Mouse (Mus musculus): ENCODE data around the gene Krt80. TPM values are rescaled to one million over a fixed set of nuclear protein-coding genes. Genes with fewer than 3 reads are reported as not detected.

The Krt80 gene
- polyA plus RNA-seq, 1 experiment from 2014 or later, result 0.08 TPM

- H3K4me2 ChIP-seq, result no peak overlapping the region
- H3K36me3 ChIP-seq, result no peaks in the 10 kb centered on the region
- WGBS, result 65% methylated on average over 13 of the region's 13 CpGs
- no peaks in the 10 kb centered on the region for H3K9me3 ChIP-seq
- ATAC-seq (ENCODE audit: low read depth), result no peak
- no peak overlapping the region for H3K27ac ChIP-seq (replicated peaks)
- H3K4me1 ChIP-seq (replicated peaks), result no peaks in the 10 kb centered on the region; the same call in 1 of the 2 replicates
- no peaks in the 10 kb centered on the region for H3K27me3 ChIP-seq
- H3K9ac ChIP-seq, result no peak overlapping the region
- no peak overlapping the region for H3K4me3 ChIP-seq
These were observed 61.3 kb downstream of the Krt80 start for GRCm38 (mm10) chr15:101308440-101309348.

- no peak for ATAC-seq (ENCODE audit: low read depth)
- H3K4me1 ChIP-seq (replicated peaks), result no peaks in the 10 kb centered on the region; the same call in 1 of the 2 replicates
- no peak overlapping the region for H3K4me2 ChIP-seq
- 0 out of 2 replicates have a peak, but pooled peaks cover 4% of the 10 kb centered on the region for H3K9me3 ChIP-seq
- 92% methylated on average over 4 of the region's 4 CpGs for WGBS
- H3K4me3 ChIP-seq, result no peak overlapping the region
- H3K27me3 ChIP-seq, result no peaks in the 10 kb centered on the region
- no peaks in the 10 kb centered on the region for H3K36me3 ChIP-seq
- no peak overlapping the region for H3K9ac ChIP-seq
- no peak overlapping the region for H3K27ac ChIP-seq (replicated peaks)
These were observed 63.5 kb downstream of the Krt80 start for GRCm38 (mm10) chr15:101306459-101306858.

DNA sequence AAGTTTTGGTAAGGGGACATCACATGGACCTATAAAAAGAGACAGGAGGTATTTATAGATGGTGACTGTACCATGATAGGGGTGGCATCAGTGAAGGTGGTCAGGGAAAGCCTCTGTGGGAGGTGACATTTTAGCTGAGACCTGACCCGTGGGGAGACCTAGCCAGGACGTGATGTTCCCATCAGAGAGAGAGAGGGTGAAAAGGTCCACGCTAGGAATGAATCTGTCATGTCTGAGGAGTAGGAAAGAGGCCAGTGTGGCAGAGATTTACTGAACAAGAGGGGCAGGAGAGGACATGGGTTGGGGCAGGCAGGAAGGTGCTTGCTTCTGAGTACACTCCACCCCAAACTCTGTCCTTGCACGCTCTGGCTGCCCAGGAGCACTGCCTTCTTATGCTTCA lies 66.1 kb downstream of the Krt80 start:
- H3K27ac ChIP-seq (replicated peaks), result no peak overlapping the region
- no peak overlapping the region for H3K9ac ChIP-seq
- no peak for ATAC-seq (ENCODE audit: low read depth)
- H3K4me1 ChIP-seq (replicated peaks), result no peaks in the 10 kb centered on the region
- no peaks in the 10 kb centered on the region for H3K36me3 ChIP-seq
- H3K27me3 ChIP-seq, result no peaks in the 10 kb centered on the region
- 86% methylated on average over 4 of the region's 4 CpGs for WGBS
- 0 out of 2 replicates have a peak, but pooled peaks cover 4% of the 10 kb centered on the region for H3K9me3 ChIP-seq
- no peak overlapping the region for H3K4me3 ChIP-seq
- no peak overlapping the region for H3K4me2 ChIP-seq

DNA sequence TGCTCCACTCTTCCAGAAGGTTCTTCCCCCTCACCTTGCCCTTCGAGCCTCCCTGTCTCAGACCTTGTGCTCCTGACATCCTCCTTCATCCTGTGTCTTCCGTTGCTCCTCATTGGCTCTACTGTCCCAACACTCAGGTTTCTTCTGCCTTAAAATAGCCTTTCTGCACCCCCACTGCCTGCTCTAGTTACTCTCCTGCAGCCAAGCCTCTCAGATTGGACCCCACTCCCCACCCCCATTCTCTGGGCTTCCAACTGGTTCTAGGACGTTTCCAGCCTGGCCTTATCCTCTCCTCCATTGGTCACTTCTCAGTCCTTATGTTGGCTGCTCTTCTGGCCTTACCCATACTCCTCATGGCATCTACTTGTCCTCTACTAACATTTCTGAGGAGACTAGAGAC lies 67.8 kb downstream of the Krt80 start:
- H3K4me3 ChIP-seq, result no peak overlapping the region
- H3K9ac ChIP-seq, result no peak overlapping the region
- 0 out of 2 replicates have a peak, but pooled peaks cover 4% of the 10 kb centered on the region for H3K9me3 ChIP-seq
- no peak overlapping the region for H3K27ac ChIP-seq (replicated peaks)
- no peaks in the 10 kb centered on the region for H3K27me3 ChIP-seq
- peaks cover 8% of the 10 kb centered on the region for H3K4me1 ChIP-seq (replicated peaks)
- no peak overlapping the region for H3K4me2 ChIP-seq
- ATAC-seq (ENCODE audit: low read depth), result no peak
- 84% methylated on average over 3 of the region's 3 CpGs for whole genome bisulfite sequencing
- H3K36me3 ChIP-seq, result no peaks in the 10 kb centered on the region

GRCm38 (mm10) chr15:101300128-101300527 lies 69.8 kb downstream of the Krt80 start:
- WGBS, result 73% methylated on average over 6 of the region's 6 CpGs
- Histone ChIP-seq H3K4me1 (replicated peaks) (peaks cover 8% of the 10 kb centered on the region), H3K4me2 (no peak overlapping the region), H3K9ac (no peak overlapping the region), H3K27me3 (no peaks in the 10 kb centered on the region), H3K27ac (replicated peaks) (no peak overlapping the region), H3K4me3 (no peak overlapping the region), H3K9me3 (0 out of 2 replicates have a peak, but pooled peaks cover 4% of the 10 kb centered on the region), H3K36me3 (no peaks in the 10 kb centered on the region)
- no peak for ATAC-seq (ENCODE audit: low read depth)

GRCm38 (mm10) chr15:101299480-101299960 lies 70.4 kb downstream of the Krt80 start:
- WGBS, result 82% methylated on average over 14 of the region's 14 CpGs
- no peak overlapping the region for H3K9ac ChIP-seq
- no peak overlapping the region for H3K4me2 ChIP-seq
- no peak overlapping the region for H3K27ac ChIP-seq (replicated peaks)
- no peak for ATAC-seq (ENCODE audit: low read depth)
- no peaks in the 10 kb centered on the region for H3K36me3 ChIP-seq
- peaks cover 8% of the 10 kb centered on the region for H3K4me1 ChIP-seq (replicated peaks)
- no peaks in the 10 kb centered on the region for H3K27me3 ChIP-seq
- no peak overlapping the region for H3K4me3 ChIP-seq
- 0 out of 2 replicates have a peak, but pooled peaks cover 4% of the 10 kb centered on the region for H3K9me3 ChIP-seq

GRCm38 (mm10) chr15:101298550-101298949 lies 71.4 kb downstream of the Krt80 start:
- peak overlapping the region; percentile 31; the same call in 1 of the 2 replicates for H3K4me2 ChIP-seq
- ATAC-seq (ENCODE audit: low read depth), result peak; percentile 26; the same call in 1 of the 2 replicates
- H3K27ac ChIP-seq (replicated peaks), result no peak overlapping the region
- H3K4me3 ChIP-seq, result no peak overlapping the region
- H3K9ac ChIP-seq, result 0 out of 2 replicates have a peak overlapping the region, but pooled peaks have one; percentile 49
- no peaks in the 10 kb centered on the region for H3K36me3 ChIP-seq
- 0 out of 2 replicates have a peak, but pooled peaks cover 4% of the 10 kb centered on the region for H3K9me3 ChIP-seq
- no peaks in the 10 kb centered on the region for H3K27me3 ChIP-seq
- WGBS, result 14% methylated on average over 7 of the region's 7 CpGs
- peaks cover 8% of the 10 kb centered on the region for H3K4me1 ChIP-seq (replicated peaks)

DNA sequence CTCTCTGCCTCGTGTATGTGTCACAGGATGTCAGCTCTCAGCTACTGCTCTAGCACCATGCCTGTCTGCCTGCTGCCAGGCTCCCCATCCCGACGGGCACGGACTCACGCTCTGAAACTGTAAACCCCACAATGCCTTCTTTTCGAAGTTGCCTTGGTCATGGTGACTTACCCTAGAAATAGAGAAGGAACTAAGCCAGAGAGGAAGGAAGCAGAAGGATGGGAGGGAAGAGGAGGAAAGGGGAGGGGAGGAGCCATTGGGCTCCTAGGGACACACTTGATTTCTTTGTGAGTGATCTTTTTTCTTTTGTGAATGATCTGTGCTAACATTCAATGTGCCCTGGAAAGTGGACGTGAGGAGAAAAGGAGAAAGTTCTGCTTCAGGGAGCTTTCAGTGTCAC lies 72.0 kb downstream of the Krt80 start:
- 31% methylated on average over 7 of the region's 7 CpGs for WGBS
- Histone ChIP-seq H3K9ac (no peak overlapping the region), H3K4me2 (peak overlapping the region; percentile 31; the same call in 1 of the 2 replicates), H3K36me3 (0 out of 2 replicates have a peak, but pooled peaks cover 3% of the 10 kb centered on the region), H3K4me1 (replicated peaks) (peaks cover 8% of the 10 kb centered on the region), H3K4me3 (no peak overlapping the region), H3K27ac (replicated peaks) (no peak overlapping the region), H3K9me3 (no peaks in the 10 kb centered on the region), H3K27me3 (no peaks in the 10 kb centered on the region)
- ATAC-seq (ENCODE audit: low read depth), result no peak

MicroRNA genes within 50 kb of the gene (microRNA counts, 519-probe panel; counts per million panel counts)
- 418 counts per million, percentile 0 among the panel's probes with 10 or more counts for microRNA mmu-miR-1941-3p
- microRNA mmu-miR-1941-5p, result not detected

Small RNA genes within 50 kb of the gene (microRNA-seq; reads per million reads assigned to microRNA genes)
- not detected for gene Mir1941

Other genes starting within 250 kb of the Krt80 start
- gene Acvrl1, start 241.6 kb downstream of the Krt80 start, polyA plus RNA-seq (2015; fragmentation: Nextera tagmentation; extraction: Ambion mirVana), result 8.1 and 9.0 TPM in 2 replicates
- 18.0 and 18.8 TPM in 2 replicates for gene Acvr1b, start 196.1 kb downstream of the Krt80 start, polyA plus RNA-seq (2015; fragmentation: Nextera tagmentation; extraction: Ambion mirVana)
- 4.4 and 4.8 TPM in 2 replicates for gene Grasp, start 146.0 kb downstream of the Krt80 start, polyA plus RNA-seq (2015; fragmentation: Nextera tagmentation; extraction: Ambion mirVana)
- gene Nr4a1, start 115.9 kb downstream of the Krt80 start, polyA plus RNA-seq (2015; fragmentation: Nextera tagmentation; extraction: Ambion mirVana), result 6.4 and 7.6 TPM in 2 replicates
- 77.9 and 84.7 TPM in 2 replicates for gene Atg101, start 85.9 kb downstream of the Krt80 start, polyA plus RNA-seq (2015; fragmentation: Nextera tagmentation; extraction: Ambion mirVana)
- 0.43 and 0.60 TPM in 2 replicates for gene 6030408B16Rik, start 77.0 kb downstream of the Krt80 start, polyA plus RNA-seq (2015; fragmentation: Nextera tagmentation; extraction: Ambion mirVana)
- gene Krt7, start 40.9 kb upstream of the Krt80 start, polyA plus RNA-seq (2015; fragmentation: Nextera tagmentation; extraction: Ambion mirVana), result 0.39 and 0.94 TPM in 2 replicates
- 0.31 and 0.33 TPM in 2 replicates for gene Krt87, start 68.6 kb upstream of the Krt80 start, polyA plus RNA-seq (2015; fragmentation: Nextera tagmentation; extraction: Ambion mirVana)
- gene Krt88, start 77.6 kb upstream of the Krt80 start, polyA plus RNA-seq (2015; fragmentation: Nextera tagmentation; extraction: Ambion mirVana), result not detected in 2 replicates
- gene Krt81, start 93.6 kb upstream of the Krt80 start, polyA plus RNA-seq (2015; fragmentation: Nextera tagmentation; extraction: Ambion mirVana), result not detected in 2 replicates
- gene Krt86, start 103.3 kb upstream of the Krt80 start, polyA plus RNA-seq (2015; fragmentation: Nextera tagmentation; extraction: Ambion mirVana), result 0.14 and 0.15 TPM in 2 replicates
- gene Krt83, start 121.3 kb upstream of the Krt80 start, polyA plus RNA-seq (2015; fragmentation: Nextera tagmentation; extraction: Ambion mirVana), result not detected in 2 replicates
- gene Gm49425, start 147.1 kb upstream of the Krt80 start, polyA plus RNA-seq (2015; fragmentation: Nextera tagmentation; extraction: Ambion mirVana), result not detected in 2 replicates
- not detected in 2 replicates for gene Krt84, start 162.7 kb upstream of the Krt80 start, polyA plus RNA-seq (2015; fragmentation: Nextera tagmentation; extraction: Ambion mirVana)
- not detected in 2 replicates for gene Krt82, start 180.5 kb upstream of the Krt80 start, polyA plus RNA-seq (2015; fragmentation: Nextera tagmentation; extraction: Ambion mirVana)
- gene Krt90, start 192.8 kb upstream of the Krt80 start, polyA plus RNA-seq (2015; fragmentation: Nextera tagmentation; extraction: Ambion mirVana), result 0.17 TPM in 1 of 2 replicates, not detected in the other
- 0.07 and 0.08 TPM in 2 replicates for gene Krt75, start 203.7 kb upstream of the Krt80 start, polyA plus RNA-seq (2015; fragmentation: Nextera tagmentation; extraction: Ambion mirVana)